Mouse (Mus musculus) CH12.LX (cell line): Measurements from ENCODE around the gene Gm28047. TPM values are rescaled to one million over a fixed set of nuclear protein-coding genes. Genes with fewer than 3 reads are reported as not detected.

Experiments used
- DNase-seq: peaks from one replicate; pipeline ENCODE4 v3.0.0-alpha.2; 2013; ENCODE audit errors: extremely low read depth
- H3K27ac ChIP-seq: 2 replicates; pipeline ENCODE4 v1.5.1; 2012; ENCODE audit warnings: low read depth, mild to moderate bottlenecking, control low read depth, moderate library complexity; ENCODE audit not compliant: insufficient read depth
- H3K27me3 ChIP-seq: replicated peaks from 2 replicates; pipeline ENCODE3; 2012; ENCODE audit warnings: inconsistent platforms
- H3K36me3 ChIP-seq, 2 experiments: replicated peaks in 1 of 2; 2 replicates each; pipeline versions ENCODE3 to v1.6.1; 2012; ENCODE audit warnings: inconsistent platforms in 1 of 2, low read length in 1 of 2, mild to moderate bottlenecking in 1 of 2, mixed read lengths in 1 of 2, moderate library complexity in 1 of 2; ENCODE audit not compliant: control insufficient read depth in 1 of 2, insufficient read depth in 1 of 2
- H3K4me1 ChIP-seq, 2 experiments: 2 replicates each; pipeline ENCODE4 v1.6.1; 2012; ENCODE audit warnings: inconsistent platforms in 1 of 2, moderate library complexity in 1 of 2; ENCODE audit not compliant: insufficient read depth in 2 of 2, control insufficient read depth in 1 of 2
- H3K4me2 ChIP-seq: 2 replicates; pipeline ENCODE4 v1.6.1; 2012; ENCODE audit warnings: low read depth, mild to moderate bottlenecking, control low read depth; ENCODE audit not compliant: poor library complexity, insufficient read depth, severe bottlenecking
- H3K4me3 ChIP-seq, 3 experiments: fragments of 150-350 bp in 1 of 3; sonication (generic) in 1 of 3; replicated peaks in 1 of 3; 2 replicates each; pipeline versions ENCODE3 to v1.5.1; 2011 to 2012; ENCODE audit warnings: low read depth in 2 of 3, low read length in 2 of 3, mild to moderate bottlenecking in 2 of 3, moderate library complexity in 2 of 3, control low read depth in 1 of 3, improper control_type of control experiment in 1 of 3, inconsistent platforms in 1 of 3, mixed read lengths in 1 of 3; ENCODE audit not compliant: poor library complexity in 1 of 3
- H3K79me2 ChIP-seq: replicated peaks from 2 replicates; pipeline ENCODE4 v1.6.1; 2012; ENCODE audit warnings: mild to moderate bottlenecking, moderate library complexity; ENCODE audit not compliant: control insufficient read depth, poor library complexity, insufficient read depth, severe bottlenecking; ENCODE audit errors: extremely low read depth
- H3K9ac ChIP-seq: 2 replicates; pipeline ENCODE4 v1.6.1; 2012; ENCODE audit warnings: low read depth, mild to moderate bottlenecking, control low read depth, moderate library complexity; ENCODE audit not compliant: insufficient read depth
- H3K9me3 ChIP-seq: replicated peaks from 2 replicates; pipeline ENCODE3; 2012; ENCODE audit warnings: low read length, inconsistent platforms, mixed read lengths
- BHLHE40 ChIP-seq: IDR thresholded peaks from 2 replicates; pipeline ENCODE4 v1.6.1; 2011; ENCODE audit warnings: mild to moderate bottlenecking, low read depth, low read length, improper control_type of control experiment
- KAT2A ChIP-seq: IDR thresholded peaks from 2 replicates; pipeline ENCODE4 v1.6.1; 2012; ENCODE audit warnings: low read length, improper control_type of control experiment, inconsistent platforms; ENCODE audit not compliant: insufficient replicate concordance
- MAFK ChIP-seq: IDR thresholded peaks from 2 replicates; pipeline ENCODE4 v1.6.1; 2011; ENCODE audit warnings: low read length, improper control_type of control experiment; ENCODE audit not compliant: insufficient replicate concordance
- MXI1 ChIP-seq: IDR thresholded peaks from 2 replicates; pipeline ENCODE4 v1.6.1; 2011; ENCODE audit warnings: mild to moderate bottlenecking, low read depth, low read length, improper control_type of control experiment
- PAX5 ChIP-seq: IDR thresholded peaks from 2 replicates; pipeline ENCODE4 v1.6.1; 2012; ENCODE audit warnings: low read length, inconsistent platforms, mixed read lengths
- SIN3A ChIP-seq: IDR thresholded peaks from 2 replicates; pipeline ENCODE4 v1.6.1; 2012; ENCODE audit warnings: low read length, improper control_type of control experiment, inconsistent platforms
- UBTF ChIP-seq: IDR thresholded peaks from 2 replicates; pipeline ENCODE4 v1.6.1; 2012; ENCODE audit warnings: low read depth, mild to moderate bottlenecking, inconsistent platforms, low read length, improper control_type of control experiment, moderate library complexity
- ZC3H11A ChIP-seq: IDR thresholded peaks from 2 replicates; pipeline ENCODE4 v1.6.1; 2012; ENCODE audit warnings: low read depth, mild to moderate bottlenecking, inconsistent platforms, low read length, improper control_type of control experiment
- ZKSCAN1 ChIP-seq: IDR thresholded peaks from 2 replicates; pipeline ENCODE4 v1.6.1; 2012; ENCODE audit warnings: low read depth, inconsistent platforms, low read length, improper control_type of control experiment, borderline replicate concordance
- ZNF384 ChIP-seq: IDR thresholded peaks from 2 replicates; pipeline ENCODE4 v1.6.1; 2012; ENCODE audit warnings: low read depth, low read length, improper control_type of control experiment, inconsistent platforms
- dilution Hi-C: fragments of 300-500 bp; cut with MboI; formaldehyde crosslinking; loops from 2 replicates; pipeline ENCODE4 v1.14.3; 2020; ENCODE audit warnings: low sequenced_read_pairs; ENCODE audit not compliant: extremely low pct_unique_long_range_greater_than_20kb, extremely low pct_ligation_motif_present
- in situ Hi-C: fragments of 300-500 bp; cut with MboI; formaldehyde crosslinking; loops from 3 replicates; pipeline ENCODE4 v1.14.3; 2019; ENCODE audit warnings: low sequenced_read_pairs, low pct_ligation_motif_present, low pct_unique_long_range_greater_than_20kb, mixed read lengths
- polyA plus RNA-seq: library from polyadenylated mRNA; unstranded; fragments of >175 nt; gene quantifications from 2 replicates; pipeline ENCODE4 v1.2.1, GENCODE M21; 2012; ENCODE audit warnings: low read depth; ENCODE audit not compliant: insufficient read length
- total RNA-seq, 2 experiments: library from RNA; depleted of rRNA; stranded (reverse); fragments of 300-350 nt in 1 of 2; fragments of >200 nt in 1 of 2; gene quantifications; 2 replicates each; pipeline ENCODE4 v1.2.3; 2012 to 2014

Gene Gm28047
- total and polyA plus RNA-seq, 3 experiments, result not detected

DNA sequence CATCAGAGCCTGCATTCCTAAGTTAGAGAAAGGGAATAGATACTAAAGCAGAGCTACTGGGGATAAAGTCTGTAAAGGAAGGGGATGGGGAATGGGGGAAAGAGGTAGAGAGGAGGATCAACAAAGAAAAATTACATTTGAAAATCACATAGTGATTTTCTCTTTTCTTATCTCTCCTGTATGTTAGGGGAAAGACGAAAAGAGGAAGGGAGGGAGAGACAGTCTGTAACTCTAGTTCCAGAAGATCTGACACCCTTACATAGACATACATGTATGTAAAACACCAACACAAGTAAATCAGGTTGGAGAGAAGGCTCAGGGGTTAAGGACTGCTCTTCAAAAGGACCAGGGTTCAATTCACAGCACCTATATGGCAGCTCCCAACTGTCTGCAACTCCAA is 43.7 kb downstream of the Gm28047 start:
- Histone ChIP-seq H3K4me2 (no peak overlapping the region), H3K36me3 (peaks cover 0 to 25% of the 10 kb centered on the region in 2 experiments), H3K27ac (no peak overlapping the region), H3K4me3 (no peak overlapping the region), H3K27me3 (no peaks in the 10 kb centered on the region), H3K79me2 (0 out of 2 replicates have a peak, but pooled peaks cover 3% of the 10 kb centered on the region), H3K9me3 (no peaks in the 10 kb centered on the region), H3K4me1 (peaks cover 0 to 3% of the 10 kb centered on the region in 2 experiments; a peak in 1 of 4 replicates), H3K9ac (no peak overlapping the region)
- dilution Hi-C loops (no loop called here), in situ Hi-C loops (no loop called here)
- DNase-seq, result no peak
- TF ChIP-seq MAFK (no peak), PAX5 (no peak)

GRCm38 (mm10) chr15:102578351-102578750 is 46.5 kb downstream of the Gm28047 start:
- no peak for DNase-seq
- Histone ChIP-seq H3K4me2 (no peak overlapping the region), H3K27ac (no peak overlapping the region), H3K4me1 (peaks cover 0 to 3% of the 10 kb centered on the region in 2 experiments; a peak in 1 of 4 replicates), H3K4me3 (no peak overlapping the region), H3K9ac (no peak overlapping the region), H3K27me3 (no peaks in the 10 kb centered on the region), H3K36me3 (peaks cover 0 to 34% of the 10 kb centered on the region in 2 experiments), H3K79me2 (no peaks in the 10 kb centered on the region), H3K9me3 (no peaks in the 10 kb centered on the region)
- dilution Hi-C loops (no loop called here), in situ Hi-C loops (no loop called here)
- TF ChIP-seq KAT2A (no peak), MXI1 (no peak)
- TF ChIP-seq, all 38 proteins: peak for 0

DNA sequence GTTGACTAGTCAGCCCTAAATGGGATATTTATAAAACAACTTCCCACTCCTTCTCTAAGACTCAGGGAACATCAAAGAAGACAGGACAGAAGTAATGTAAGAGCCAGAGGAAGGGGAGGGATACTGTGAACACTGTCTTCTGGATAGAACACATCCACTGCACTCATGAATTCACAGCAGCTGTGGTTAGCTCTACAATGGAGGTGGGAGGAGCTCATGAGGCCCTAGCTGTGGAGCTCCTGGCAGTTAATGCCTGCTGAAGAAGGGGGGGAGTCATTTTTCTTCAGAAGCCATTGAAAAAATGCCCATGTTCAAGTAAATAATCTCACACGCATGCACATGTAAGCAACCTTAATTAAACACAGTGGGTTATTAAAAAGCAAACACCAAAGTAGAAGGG is 47.9 kb downstream of the Gm28047 start:
- H3K9ac ChIP-seq, result no peak overlapping the region
- no peaks in the 10 kb centered on the region for H3K27me3 ChIP-seq
- peaks cover 0 to 3% of the 10 kb centered on the region in 2 experiments; a peak in 1 of 4 replicates for H3K4me1 ChIP-seq
- peaks cover 0 to 35% of the 10 kb centered on the region in 2 experiments for H3K36me3 ChIP-seq
- no peaks in the 10 kb centered on the region for H3K9me3 ChIP-seq
- no peak overlapping the region for H3K27ac ChIP-seq
- H3K4me3 ChIP-seq, result no peak overlapping the region
- in situ Hi-C loops (no loop called here), dilution Hi-C loops (no loop called here)
- H3K4me2 ChIP-seq, result no peak overlapping the region
- H3K79me2 ChIP-seq, result no peaks in the 10 kb centered on the region
- DNase-seq, result no peak
- TF ChIP-seq BHLHE40 (no peak), ZNF384 (no peak), KAT2A (no peak), ZKSCAN1 (no peak), ZC3H11A (no peak), UBTF (no peak), MAFK (no peak), SIN3A (no peak)
